Mouse (Mus musculus) heart, postnatal 0 days (tissue): Measurements from ENCODE around the gene Yrdc. TPM values are rescaled to one million over a fixed set of nuclear protein-coding genes. Genes with fewer than 3 reads are reported as not detected.

ENCODE experiments used
- ATAC-seq: fragments of 200-750 bp; cut with Nextera tagmentation; 2 replicates; pipeline ENCODE4 v1.8.0; 2017; ENCODE audit warnings: low read depth, moderate number of reproducible peaks, moderate library complexity; ENCODE audit not compliant: insufficient read depth
- DNase-seq: peaks from one replicate; pipeline ENCODE4 v3.0.0-alpha.2; 2016; ENCODE audit warnings: low spot score
- H3K27ac ChIP-seq: fragments of 300-500 bp; sonication (generic); 2 replicates; pipeline ENCODE4 v1.5.1; 2014; ENCODE audit warnings: low read depth, mild to moderate bottlenecking
- H3K27me3 ChIP-seq: fragments of 300-500 bp; sonication (generic); 2 replicates; pipeline ENCODE4 v1.6.1; 2014; ENCODE audit warnings: low read length, mixed read lengths; ENCODE audit not compliant: control insufficient read depth, insufficient read depth
- H3K36me3 ChIP-seq: fragments of 300-500 bp; sonication (generic); replicated peaks from 2 replicates; pipeline ENCODE4 v1.6.1; 2014; ENCODE audit warnings: low read length, mixed read lengths; ENCODE audit not compliant: control insufficient read depth, insufficient read depth
- H3K4me1 ChIP-seq: fragments of 300-500 bp; sonication (generic); 2 replicates; pipeline ENCODE4 v1.6.1; 2014; ENCODE audit warnings: antibody characterized with exemption; ENCODE audit not compliant: control insufficient read depth, insufficient read depth
- H3K4me2 ChIP-seq: fragments of 300-500 bp; sonication (generic); 2 replicates; pipeline ENCODE4 v1.6.1; 2014; ENCODE audit warnings: low read depth, mild to moderate bottlenecking, low read length, moderate library complexity
- H3K4me3 ChIP-seq: fragments of 300-500 bp; sonication (generic); 2 replicates; pipeline ENCODE4 v1.5.1; 2014; ENCODE audit warnings: low read depth, low read length
- H3K9ac ChIP-seq: fragments of 300-500 bp; sonication (generic); replicated peaks from 2 replicates; pipeline ENCODE4 v1.6.1; 2014; ENCODE audit warnings: low read depth, low read length, mixed read lengths
- H3K9me3 ChIP-seq: fragments of 300-500 bp; sonication (generic); replicated peaks from 2 replicates; pipeline ENCODE4 v1.6.1; 2016; ENCODE audit warnings: low read length; ENCODE audit not compliant: control insufficient read depth
- CTCF ChIP-seq: IDR thresholded peaks from 2 replicates; pipeline ENCODE4 v1.5.1; 2016; ENCODE audit warnings: antibody characterized with exemption, control low read depth, low read depth
- EP300 ChIP-seq: IDR thresholded peaks from 2 replicates; pipeline ENCODE4 v1.6.1; 2016; ENCODE audit warnings: antibody characterized with exemption, low read depth
- WGBS: fragments of 180-500 bp; shearing (Covaris S2); extraction: QIAGEN DNeasy Blood & Tissue Kit; methylation state at CpG from one replicate; pipeline ENCODE4 v1.1.7; 2014; 5-methylcytosine and 5-hydroxymethylcytosine counted together
- polyA plus RNA-seq: library from polyadenylated mRNA; unstranded; fragments of >200 nt; fragmentation: Nextera tagmentation; extraction: Ambion mirVana; gene quantifications from 2 replicates; pipeline ENCODE4 v1.2.1, GENCODE M21; 2015
- total RNA-seq: library from RNA; depleted of rRNA; stranded (reverse); fragments of >200 nt; gene quantifications from 2 replicates; pipeline ENCODE4 v1.2.3, GENCODE M21; 2014; ENCODE audit warnings: low replicate concordance; rRNA removed

The Yrdc gene
- total and polyA plus RNA-seq, 2 experiments from 2014 or later: 16.9 to 31.8 TPM

GRCm38 (mm10) chr4:124899906-124900305 lies 49.4 kb downstream of the Yrdc start:
- Histone ChIP-seq H3K27ac (no peak overlapping the region), H3K4me2 (no peak overlapping the region), H3K36me3 (no peaks in the 10 kb centered on the region), H3K27me3 (peaks cover 30% of the 10 kb centered on the region), H3K4me1 (0 out of 2 replicates have a peak, but pooled peaks cover 1% of the 10 kb centered on the region), H3K9me3 (no peaks in the 10 kb centered on the region), H3K9ac (no peak overlapping the region), H3K4me3 (no peak overlapping the region)
- 40% methylated on average over 5 of the region's 5 CpGs for WGBS
- DNase-seq (no peak), ATAC-seq (no peak)
- TF ChIP-seq EP300: no peak
- no peak for TF ChIP-seq CTCF

Other genes starting within 250 kb of the Yrdc start
- gene 3100002H09Rik, start 239.9 kb upstream of the Yrdc start, total RNA-seq: not detected in 2 replicates
- not detected in 2 replicates for gene 3100002H09Rik, start 239.9 kb upstream of the Yrdc start, polyA plus RNA-seq
- gene Pou3f1, start 193.9 kb upstream of the Yrdc start, total RNA-seq: 0.04 and 1.5 TPM in 2 replicates
- 0.03 and 0.08 TPM in 2 replicates for gene Pou3f1, start 193.9 kb upstream of the Yrdc start, polyA plus RNA-seq
- 2.6 and 5.5 TPM in 2 replicates for gene Utp11, start 157.1 kb upstream of the Yrdc start, total RNA-seq
- 33.4 and 39.7 TPM in 2 replicates for gene Utp11, start 157.1 kb upstream of the Yrdc start, polyA plus RNA-seq
- 7.1 and 14.5 TPM in 2 replicates for gene Fhl3, start 150.0 kb upstream of the Yrdc start, total RNA-seq
- 6.2 and 6.5 TPM in 2 replicates for gene Fhl3, start 150.0 kb upstream of the Yrdc start, polyA plus RNA-seq
- gene Sf3a3, start 135.9 kb upstream of the Yrdc start, total RNA-seq: 15.4 and 23.6 TPM in 2 replicates
- 47.5 and 50.6 TPM in 2 replicates for gene Sf3a3, start 135.9 kb upstream of the Yrdc start, polyA plus RNA-seq
- gene Inpp5b, start 108.8 kb upstream of the Yrdc start, total RNA-seq: 4.7 and 8.2 TPM in 2 replicates
- gene Inpp5b, start 108.8 kb upstream of the Yrdc start, polyA plus RNA-seq: 8.0 and 10.4 TPM in 2 replicates
- gene Mtf1, start 48.6 kb upstream of the Yrdc start, total RNA-seq: 4.8 and 7.1 TPM in 2 replicates
- 9.0 and 9.5 TPM in 2 replicates for gene Mtf1, start 48.6 kb upstream of the Yrdc start, polyA plus RNA-seq
- 70.2 and 127 TPM in 2 replicates for gene 1110065P20Rik, start 517 bp downstream of the Yrdc start, total RNA-seq
- gene 1110065P20Rik, start 517 bp downstream of the Yrdc start, polyA plus RNA-seq: 51.5 and 54.3 TPM in 2 replicates
- gene Maneal, start 11.5 kb downstream of the Yrdc start, total RNA-seq: 0.39 TPM in 1 of 2 replicates, not detected in the other
- 0.04 and 0.11 TPM in 2 replicates for gene Maneal, start 11.5 kb downstream of the Yrdc start, polyA plus RNA-seq
- gene Epha10, start 30.2 kb downstream of the Yrdc start, total RNA-seq: not detected in 2 replicates
- gene Epha10, start 30.2 kb downstream of the Yrdc start, polyA plus RNA-seq: not detected in 2 replicates
- gene 9930104L06Rik, start 86.4 kb downstream of the Yrdc start, total RNA-seq: 9.7 and 18.7 TPM in 2 replicates
- 6.0 and 7.1 TPM in 2 replicates for gene 9930104L06Rik, start 86.4 kb downstream of the Yrdc start, polyA plus RNA-seq
- 26.4 and 28.5 TPM in 2 replicates for gene Cdca8, start 88.6 kb downstream of the Yrdc start, total RNA-seq
- gene Cdca8, start 88.6 kb downstream of the Yrdc start, polyA plus RNA-seq: 31.0 and 31.7 TPM in 2 replicates
- 3.8 and 4.0 TPM in 2 replicates for gene Rspo1, start 135.8 kb downstream of the Yrdc start, total RNA-seq
- gene Rspo1, start 135.8 kb downstream of the Yrdc start, polyA plus RNA-seq: 1.7 and 1.9 TPM in 2 replicates
- 15.5 and 21.1 TPM in 2 replicates for gene Gnl2, start 165.9 kb downstream of the Yrdc start, total RNA-seq
- gene Gnl2, start 165.9 kb downstream of the Yrdc start, polyA plus RNA-seq: 44.2 and 47.4 TPM in 2 replicates
- not detected in 2 replicates for gene Dnali1, start 215.0 kb downstream of the Yrdc start, total RNA-seq
- 0.27 TPM in 1 of 2 replicates, not detected in the other for gene Dnali1, start 215.0 kb downstream of the Yrdc start, polyA plus RNA-seq
- 15.9 and 29.2 TPM in 2 replicates for gene Snip1, start 216.0 kb downstream of the Yrdc start, total RNA-seq
- 9.9 and 10.5 TPM in 2 replicates for gene Snip1, start 216.0 kb downstream of the Yrdc start, polyA plus RNA-seq
- gene Meaf6, start 234.5 kb downstream of the Yrdc start, total RNA-seq: 11.0 and 28.9 TPM in 2 replicates
- gene Meaf6, start 234.5 kb downstream of the Yrdc start, polyA plus RNA-seq: 28.9 and 33.2 TPM in 2 replicates